Mouse (Mus musculus) urinary bladder, adult 18-20 months (tissue): ENCODE measurements at regions not wholly inside any gene's neighbourhood (a gene's known extent, or its start where the extent isn't known, plus 50 kb on each side); places are given as distances from the start of the nearest gene placed in this dataset.

Experiments
- DNase-seq, 2 experiments: peaks; one replicate each; pipeline ENCODE4 v3.0.0; 2022; ENCODE audit warnings: low spot score in 2 of 2, mixed read lengths in 2 of 2

- no peak for DNase-seq
Observed at GRCm38 (mm10) chr4:72060605-72061352, 139.9 kb downstream of the Tle1 start.

- DNase-seq = peak; percentile 4 to 20
Observed at GRCm38 (mm10) chr4:72049638-72050454, 150.9 kb downstream of the Tle1 start.

GRCm38 (mm10) chr4:72022152-72022551 lies 178.6 kb downstream of the Tle1 start:
- DNase-seq = no peak

GRCm38 (mm10) chr4:72014221-72014850 lies 186.4 kb downstream of the Tle1 start:
- no peak for DNase-seq

- DNase-seq = no peak
Observed at GRCm38 (mm10) chr4:72013583-72013982, 187.1 kb downstream of the Tle1 start.

- no peak for DNase-seq
Observed at GRCm38 (mm10) chr4:72010316-72010715, 190.4 kb downstream of the Tle1 start.

GRCm38 (mm10) chr4:72005926-72006325 lies 194.8 kb downstream of the Tle1 start:
- DNase-seq = no peak

- DNase-seq = no peak
Observed at GRCm38 (mm10) chr4:72001221-72001875, 199.4 kb downstream of the Tle1 start.

GRCm38 (mm10) chr4:71968701-71969100 lies 210.9 kb upstream of the Gm11232 start:
- DNase-seq = peak in 1 of 2 experiments; percentile 3

- DNase-seq = no peak
Observed at GRCm38 (mm10) chr4:71953441-71953840, 195.7 kb upstream of the Gm11232 start.

- DNase-seq = no peak
Observed at GRCm38 (mm10) chr4:71933240-71933986, 175.6 kb upstream of the Gm11232 start.

GRCm38 (mm10) chr4:71932818-71933217 lies 175.1 kb upstream of the Gm11232 start:
- no peak for DNase-seq

GRCm38 (mm10) chr4:71911551-71911950 lies 153.8 kb upstream of the Gm11232 start:
- DNase-seq = no peak

GRCm38 (mm10) chr4:71875651-71876050 lies 117.9 kb upstream of the Gm11232 start:
- no peak for DNase-seq

GRCm38 (mm10) chr4:71866948-71867347 lies 109.2 kb upstream of the Gm11232 start:
- no peak for DNase-seq

GRCm38 (mm10) chr4:71841833-71842232 lies 84.1 kb upstream of the Gm11232 start:
- DNase-seq = no peak

GRCm38 (mm10) chr4:71840774-71841146 lies 83.0 kb upstream of the Gm11232 start:
- DNase-seq = no peak

- no peak for DNase-seq
Observed at GRCm38 (mm10) chr4:71839803-71840773, 82.3 kb upstream of the Gm11232 start.

- DNase-seq = peak in 1 of 2 experiments; percentile 10
Observed at GRCm38 (mm10) chr4:71839134-71839802, 81.5 kb upstream of the Gm11232 start.
